In genomic region chr15:25554945-25555344, GRCm38 (mm10) we compare ENCODE assay signal across 21 mouse cellular contexts.
DNase-seq lines count a peak whose midpoint lies in the region; ATAC-seq lines count a peak whose summit lies in the region.
"Had no signal": no experiment of that assay in that cellular context is flagged by ENCODE, and none has a peak within 500 bp of the region (broad histone marks: within the 10 kb centered on the region; RNA-seq: fewer than 3 reads in every experiment).

No protein-coding gene starts in this region.

- no peak overlapping the region for H3K4me3 ChIP-seq in kidney, embryonic 14.5 days (ENCODE audit: low read length)
- H3K4me3 ChIP-seq: embryonic facial prominence, embryonic 13.5 days; embryonic facial prominence, embryonic 15.5 days; erythroblast, embryonic 14.5 days; forebrain, embryonic 10.5 days; forebrain, embryonic 12.5 days had no signal

- no peak overlapping the region for H3K9ac ChIP-seq in kidney, embryonic 14.5 days (ENCODE audit: low read depth, low read length)
- H3K9ac ChIP-seq: embryonic facial prominence, embryonic 13.5 days; embryonic facial prominence, embryonic 15.5 days; forebrain, embryonic 12.5 days had no signal

- ATAC-seq in kidney, embryonic 14.5 days (ENCODE audit: low FRiP score, low TSS enrichment) = no peak
- ATAC-seq: forebrain, embryonic 14.5 days had no signal

- H3K27ac ChIP-seq in kidney, embryonic 14.5 days (ENCODE audit: low read depth, low read length) = no peak overlapping the region
- H3K27ac ChIP-seq: embryonic facial prominence, embryonic 13.5 days; embryonic facial prominence, embryonic 15.5 days; forebrain, embryonic 10.5 days; forebrain, embryonic 12.5 days had no signal

- H3K4me2 ChIP-seq in kidney, embryonic 14.5 days (replicated peaks; ENCODE audit: low read depth, low read length) = no peak overlapping the region
- H3K4me2 ChIP-seq: embryonic facial prominence, embryonic 13.5 days; embryonic facial prominence, embryonic 15.5 days; forebrain, embryonic 12.5 days had no signal

- WGBS in kidney, embryonic 14.5 days = 88% methylated on average over 10 of the region's 10 CpGs

- no peaks in the 10 kb centered on the region for H3K27me3 ChIP-seq in kidney, embryonic 14.5 days (ENCODE audit: control insufficient read depth, insufficient read depth, low read length)
- H3K27me3 ChIP-seq: embryonic facial prominence, embryonic 13.5 days; embryonic facial prominence, embryonic 15.5 days; forebrain, embryonic 12.5 days had no signal

- no peaks in the 10 kb centered on the region for H3K9me3 ChIP-seq in kidney, embryonic 14.5 days (ENCODE audit: control insufficient read depth, low read length)
- H3K9me3 ChIP-seq: embryonic facial prominence, embryonic 13.5 days; embryonic facial prominence, embryonic 15.5 days; forebrain, embryonic 10.5 days; forebrain, embryonic 12.5 days had no signal

- H3K36me3 ChIP-seq in kidney, embryonic 14.5 days (ENCODE audit: control insufficient read depth, insufficient read depth, low read length) = no peaks in the 10 kb centered on the region
- H3K36me3 ChIP-seq: embryonic facial prominence, embryonic 13.5 days; embryonic facial prominence, embryonic 15.5 days; forebrain, embryonic 10.5 days; forebrain, embryonic 12.5 days had no signal

- peak; percentile 26 for DNase-seq in heart, adult 8-10 months (ENCODE audit: low spot score)
- DNase-seq in heart, postnatal 14 days = no peak
- DNase-seq in kidney, postnatal 10 days = peak; percentile 33
- no peak for DNase-seq in kidney, adult 18-20 months
- DNase-seq in kidney, postnatal 25 days = peak; percentile 21 to 42
- DNase-seq: adrenal gland, adult 2 months; adrenal gland, postnatal 10 days; adrenal gland, postnatal 25 days; cerebellum, adult 11 months; cerebellum, adult 18-20 months; cerebellum, adult 8-10 months; cerebellum, adult 9-11 months; cerebellum, postnatal 36 days; embryo, embryonic 11 days had no signal

- H3K4me1 ChIP-seq in kidney, embryonic 14.5 days (ENCODE audit: control insufficient read depth, insufficient read depth, low read length) = 0 out of 2 replicates have a peak, but pooled peaks cover 5% of the 10 kb centered on the region
- H3K4me1 ChIP-seq: embryonic facial prominence, embryonic 13.5 days; embryonic facial prominence, embryonic 15.5 days; forebrain, embryonic 12.5 days had no signal

- intact Hi-C loops in heart, postnatal 14 days (cut with DNase I) = no loop called here

Comparison
In these comparisons a context has a peak if more than half of its experiments do, and no peak if none do; other contexts are left out.
1. DNase-seq: peak in heart, adult 8-10 months (single experiment), kidney, postnatal 10 days (single experiment) and kidney, postnatal 25 days (2 of 2); none in heart, postnatal 14 days (0 of 2) and kidney, adult 18-20 months (single experiment).